Mouse (Mus musculus): ENCODE measurements at regions not wholly inside any gene's neighbourhood (a gene's known extent, or its start where the extent isn't known, plus 50 kb on each side); places are given as distances from the start of the nearest gene placed in this dataset.

DNA sequence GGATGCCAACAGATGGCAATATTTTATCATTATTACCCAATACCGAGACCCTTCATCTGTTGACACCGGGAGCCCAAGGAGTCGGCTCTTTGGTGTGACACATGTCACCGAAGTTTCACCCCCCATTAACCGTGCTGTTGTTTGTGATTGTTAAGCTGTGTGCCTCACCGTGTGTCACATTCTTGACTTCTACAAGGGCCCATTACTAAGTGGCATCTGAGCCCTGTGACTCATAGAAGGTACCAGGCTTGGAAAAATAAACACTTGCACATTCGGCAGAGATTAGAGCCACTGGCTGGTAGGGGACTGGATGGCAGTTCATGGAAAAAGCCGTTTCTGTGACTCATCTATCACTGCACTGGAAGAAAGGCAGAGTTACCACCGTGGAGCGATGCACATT, 608.4 kb upstream of the Sox9 start:
- in situ Hi-C loops (cut with MboI, MseI): no loop called here

DNA sequence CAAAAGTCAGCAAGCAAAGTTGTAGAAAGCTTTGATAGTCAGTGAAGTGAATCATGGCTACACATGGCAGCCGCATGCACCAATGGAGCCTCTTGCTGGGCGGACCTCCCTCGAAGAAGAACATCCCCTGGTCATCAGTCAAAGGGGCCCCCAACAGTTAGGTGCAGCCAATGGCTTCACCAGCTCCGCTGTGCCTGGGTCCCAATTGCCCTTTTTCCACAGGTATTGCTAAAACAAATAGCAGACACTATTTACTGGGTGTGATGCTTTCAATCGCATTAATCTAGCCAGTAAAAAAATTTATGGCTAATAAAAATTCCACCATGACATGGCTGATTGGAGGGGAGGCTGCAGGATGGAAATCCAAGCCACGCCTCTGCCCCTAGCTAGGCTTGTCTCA, 606.7 kb upstream of the Sox9 start:
- in situ Hi-C loops (cut with MboI, MseI): no loop called here

DNA sequence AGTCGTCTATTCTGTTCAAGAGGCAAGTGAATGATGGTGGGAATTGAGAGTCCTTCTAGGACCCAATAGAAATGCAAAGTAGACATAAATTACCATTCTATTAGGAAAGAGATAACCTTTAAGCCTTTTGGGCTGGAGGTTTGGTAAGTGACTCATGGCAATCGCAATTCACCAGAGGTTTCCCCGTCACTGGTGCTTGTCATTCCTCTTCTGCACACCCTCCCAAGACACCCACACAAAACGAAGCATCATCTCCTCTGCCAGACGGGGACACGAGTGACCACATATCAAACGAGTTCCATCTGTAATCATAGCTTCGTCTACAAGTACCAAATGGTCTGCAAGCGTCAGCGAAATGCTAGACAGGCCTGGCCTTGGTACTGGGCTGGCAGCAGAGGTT, 601.4 kb upstream of the Sox9 start:
- in situ Hi-C loops (cut with MboI, MseI): no loop called here

DNA sequence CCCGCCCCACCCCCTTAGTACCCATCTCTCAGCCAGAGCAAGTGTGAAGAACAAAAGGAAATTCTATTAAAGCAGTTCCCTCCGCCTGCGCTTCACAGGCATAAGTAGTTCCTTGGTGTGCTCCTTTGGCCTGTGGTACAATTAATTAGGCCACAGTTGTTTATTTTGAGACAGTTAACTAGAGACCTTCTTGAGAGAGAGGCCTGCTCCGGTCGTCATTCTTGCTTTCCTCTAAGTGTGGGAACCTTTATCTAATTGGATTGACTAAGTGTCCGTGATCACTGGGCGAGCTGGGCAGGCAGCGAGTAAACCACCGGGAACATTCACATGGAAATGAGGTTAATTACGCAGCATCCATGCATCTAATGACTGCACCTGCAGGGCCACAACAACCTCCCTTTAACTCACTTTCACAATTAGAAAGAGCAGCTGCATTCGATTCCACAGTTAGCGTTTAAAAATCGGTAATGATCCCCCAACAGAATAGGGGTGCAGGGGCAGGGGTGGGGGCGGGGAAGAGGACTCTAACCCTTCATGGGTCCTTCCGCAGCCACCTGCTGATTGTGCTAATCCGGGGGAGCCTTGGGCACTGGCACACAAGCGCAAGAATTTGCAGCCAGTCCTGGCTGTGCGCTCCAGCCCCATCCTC, 584.3 kb upstream of the Sox9 start:
- in situ Hi-C loops (cut with MboI, MseI): no loop called here

DNA sequence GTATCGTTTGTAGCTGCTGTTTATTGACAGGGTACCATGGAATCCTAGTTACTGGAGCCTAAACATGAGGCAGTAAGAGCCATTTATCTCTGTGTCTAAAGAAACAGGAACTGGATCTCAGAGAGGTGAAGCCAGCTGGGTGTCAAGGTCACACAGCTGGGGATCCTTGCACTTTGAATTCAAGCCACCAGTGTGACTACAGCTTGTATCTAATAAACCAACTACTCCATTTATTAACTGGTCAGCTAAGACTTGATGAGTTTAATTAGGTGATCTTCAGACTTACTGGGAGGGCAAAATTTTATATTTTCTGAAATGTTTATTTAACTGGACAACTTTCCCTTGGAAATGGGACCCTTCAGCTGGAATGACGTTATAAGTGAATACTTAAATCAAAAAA, 577.5 kb upstream of the Sox9 start:
- in situ Hi-C loops (cut with MboI, MseI): no loop called here

DNA sequence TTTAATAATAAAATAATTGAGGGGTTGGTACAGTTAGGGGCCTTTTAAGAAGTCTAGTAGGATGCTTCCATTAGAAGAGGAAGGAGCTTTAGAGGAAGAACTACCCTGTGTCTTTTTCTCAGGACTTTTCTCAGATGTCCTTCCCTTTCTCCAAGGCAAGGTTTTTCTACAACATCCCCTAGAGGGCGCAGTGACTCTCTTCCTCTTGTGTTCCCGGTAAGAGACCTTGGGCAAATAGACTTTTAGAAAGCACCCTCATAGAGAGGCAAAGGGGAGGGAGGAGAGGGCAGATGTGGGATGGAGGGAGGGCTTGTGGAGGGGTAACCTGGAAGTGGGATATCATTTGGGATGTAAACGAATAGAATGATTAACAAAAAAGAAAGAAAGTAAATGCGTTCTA, 572.6 kb upstream of the Sox9 start:
- in situ Hi-C loops (cut with MboI, MseI): no loop called here

DNA sequence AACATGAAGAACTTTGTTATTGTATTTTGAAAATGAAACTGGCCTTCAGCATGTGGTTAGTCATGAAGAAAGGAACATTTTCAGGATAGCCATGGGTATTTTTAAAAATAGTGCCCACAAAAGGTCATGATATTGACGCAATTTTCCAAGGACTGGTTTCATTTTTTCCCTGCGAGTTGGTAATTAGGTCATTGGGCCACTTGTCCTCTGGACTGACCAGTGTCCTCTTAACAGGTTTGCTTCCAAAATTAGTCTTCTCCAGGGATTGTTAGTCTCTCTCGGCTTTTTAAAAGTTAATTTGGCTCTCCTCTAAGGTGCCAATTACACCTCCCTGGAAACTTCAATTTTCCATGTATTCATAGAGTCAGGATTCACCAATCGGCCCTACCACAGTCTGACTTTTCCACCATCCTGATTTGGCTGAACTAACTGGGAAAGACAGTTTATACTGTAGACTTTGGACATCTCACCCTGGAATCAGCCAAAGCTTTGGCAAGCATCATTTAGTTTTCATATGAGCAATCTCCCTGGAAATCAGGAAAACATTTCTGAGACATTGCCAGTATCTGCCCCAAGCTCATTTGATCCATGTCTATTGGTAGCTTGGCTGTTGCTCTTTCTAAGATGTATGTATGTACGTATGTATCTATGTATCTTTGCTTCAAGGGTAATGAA, 562.8 kb upstream of the Sox9 start:
- in situ Hi-C loops (cut with MboI, MseI): no loop called here

DNA sequence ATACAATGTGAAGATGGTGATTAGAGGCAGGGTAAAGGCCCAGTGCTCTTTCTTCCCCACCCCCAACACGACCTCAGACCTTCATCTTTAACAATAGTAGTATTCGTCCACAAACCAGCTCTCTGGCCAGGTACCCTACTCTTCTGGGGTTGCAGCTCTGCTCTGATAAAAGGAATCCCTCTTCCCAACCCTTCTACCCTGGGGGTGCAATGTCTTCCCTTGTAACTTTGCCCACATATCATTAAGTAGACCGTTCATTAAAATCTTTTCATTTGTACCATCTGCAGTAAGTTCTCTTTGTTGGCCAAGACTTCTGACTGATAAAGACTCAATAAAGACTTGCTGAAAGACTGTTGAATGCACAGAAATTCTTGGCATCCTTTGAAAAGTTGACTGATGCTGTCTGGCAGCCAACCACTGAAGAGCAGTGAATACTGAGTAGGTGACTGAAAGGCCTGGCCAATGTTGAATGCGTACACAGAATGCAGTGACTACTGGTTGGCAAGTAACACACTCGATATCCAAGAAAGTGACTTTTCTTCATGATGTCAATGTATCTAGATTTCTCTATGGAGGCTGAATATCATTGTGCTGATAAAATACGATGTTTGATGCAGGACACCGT, 547.4 kb upstream of the Sox9 start:
- in situ Hi-C loops (cut with MboI, MseI): no loop called here

DNA sequence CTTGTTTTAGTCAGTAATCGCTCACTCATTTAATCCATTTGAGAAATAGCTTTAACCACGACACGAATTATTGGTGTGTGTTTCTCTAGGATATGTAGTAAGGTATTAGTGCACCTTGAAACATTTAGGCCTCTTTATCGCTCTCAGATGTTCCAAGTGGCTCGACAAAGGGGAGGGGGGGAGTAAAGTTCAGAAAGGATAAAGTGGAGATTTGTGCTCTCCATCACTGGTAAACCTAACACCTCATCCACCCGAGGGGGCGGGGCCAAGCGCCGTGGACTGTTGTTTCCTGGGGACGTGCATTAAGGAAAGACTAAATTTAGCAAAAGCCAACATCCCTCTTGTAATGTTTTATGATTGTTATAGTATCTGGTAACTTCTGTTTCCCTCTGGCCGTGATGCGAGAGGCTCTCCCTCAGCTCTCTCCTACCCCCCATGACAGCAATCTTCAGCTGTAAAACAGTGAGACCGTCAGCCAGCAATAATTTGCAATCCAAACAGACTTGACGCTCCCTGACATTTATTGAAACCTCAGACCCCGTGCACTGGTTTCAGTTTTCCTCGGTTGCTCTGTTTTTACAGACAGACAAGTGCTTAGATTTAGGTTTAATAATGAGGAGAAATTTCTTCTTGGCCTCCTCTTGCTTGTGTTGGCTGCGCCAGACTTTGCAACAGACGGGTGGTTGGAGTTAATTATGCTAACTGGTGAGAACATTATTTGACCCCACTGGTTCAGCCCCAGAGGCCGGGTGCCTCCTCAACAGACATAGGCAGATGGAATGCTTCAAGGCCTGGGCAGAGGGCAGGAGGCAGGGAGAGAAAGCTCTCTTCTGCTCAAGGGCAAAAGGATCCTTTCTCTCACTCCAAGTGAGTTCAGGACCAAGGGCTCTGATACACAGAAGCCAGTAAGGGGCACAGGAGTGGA, 542.8 kb upstream of the Sox9 start:
- in situ Hi-C loops (cut with MboI, MseI): no loop called here

DNA sequence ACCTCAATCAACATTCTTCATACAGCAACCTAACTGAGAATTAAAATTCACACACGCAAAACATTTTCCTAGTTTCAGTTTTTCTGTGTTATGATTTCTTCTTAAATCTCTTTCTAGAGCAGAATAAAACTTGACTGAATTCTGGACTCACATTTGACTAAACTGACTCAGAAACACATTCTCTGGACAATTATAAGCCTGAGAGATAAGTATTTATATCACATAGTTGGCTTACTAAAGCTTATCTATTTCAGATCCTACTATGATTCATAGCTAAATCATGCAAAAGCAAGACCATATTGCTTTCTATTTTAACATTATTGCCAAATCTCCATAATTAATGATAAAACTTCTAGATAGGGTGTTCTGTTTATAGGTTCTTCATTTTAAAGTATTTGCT, 529.5 kb upstream of the Sox9 start:
- in situ Hi-C loops (cut with MboI, MseI): no loop called here

DNA sequence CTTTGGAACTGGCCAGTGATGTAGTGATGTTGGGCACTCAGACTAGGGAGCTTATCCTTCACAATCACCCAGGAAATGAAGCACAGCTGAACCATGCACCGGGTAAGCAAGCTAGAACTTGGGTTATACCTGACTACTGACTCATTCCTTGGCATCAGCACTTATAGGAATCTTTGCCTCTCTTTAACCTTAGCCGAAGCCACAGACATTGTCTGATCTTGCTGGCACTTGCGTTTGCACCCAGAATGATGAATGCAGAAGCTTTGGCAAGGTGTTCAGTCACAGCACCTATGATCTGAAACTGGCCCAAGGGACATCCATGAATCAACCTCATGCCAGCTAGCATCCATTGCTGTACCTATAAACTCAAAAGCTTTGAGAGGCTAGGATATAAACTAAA, 529.0 kb upstream of the Sox9 start:
- in situ Hi-C loops (cut with MboI, MseI): no loop called here

DNA sequence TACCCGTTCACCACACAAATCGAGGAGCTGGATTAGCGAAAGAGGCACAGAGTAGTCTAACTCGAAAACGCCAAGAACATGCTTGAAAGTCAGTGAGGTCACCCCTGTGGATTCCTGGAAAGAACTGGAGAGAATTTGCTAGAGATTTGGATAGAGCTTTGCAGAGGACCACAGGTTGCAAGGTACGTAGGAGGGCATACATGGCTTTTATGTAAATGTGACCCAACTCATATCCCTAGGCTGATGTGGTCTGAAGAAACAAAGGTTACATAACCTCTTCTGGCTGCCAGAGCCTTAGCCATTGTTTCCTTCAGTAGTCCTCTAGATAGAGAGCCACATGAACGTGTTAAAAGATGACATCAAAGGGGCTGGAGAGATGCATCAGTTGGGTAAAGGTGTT, 525.7 kb upstream of the Sox9 start:
- in situ Hi-C loops (cut with MboI, MseI): no loop called here

DNA sequence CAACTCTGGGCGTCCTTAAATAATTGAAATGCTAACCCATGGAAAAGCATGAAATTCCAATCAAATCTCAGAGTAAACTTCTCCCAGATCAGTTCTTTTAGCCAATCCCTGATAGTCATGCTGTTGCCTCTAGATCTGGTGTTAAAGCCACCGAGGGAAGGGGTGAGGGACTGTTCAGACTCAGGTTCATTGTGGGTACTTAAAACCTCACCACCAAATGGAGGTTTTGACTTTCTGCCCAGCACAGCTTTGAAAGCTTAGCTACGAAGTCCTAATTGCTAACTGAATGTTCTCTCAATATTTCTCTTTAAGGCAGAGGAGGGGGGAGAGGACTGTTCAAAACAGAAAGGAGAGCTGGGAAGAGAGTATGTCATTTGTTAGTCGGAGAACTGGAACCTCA, 517.9 kb upstream of the Sox9 start:
- in situ Hi-C loops (cut with MboI, MseI): no loop called here

DNA sequence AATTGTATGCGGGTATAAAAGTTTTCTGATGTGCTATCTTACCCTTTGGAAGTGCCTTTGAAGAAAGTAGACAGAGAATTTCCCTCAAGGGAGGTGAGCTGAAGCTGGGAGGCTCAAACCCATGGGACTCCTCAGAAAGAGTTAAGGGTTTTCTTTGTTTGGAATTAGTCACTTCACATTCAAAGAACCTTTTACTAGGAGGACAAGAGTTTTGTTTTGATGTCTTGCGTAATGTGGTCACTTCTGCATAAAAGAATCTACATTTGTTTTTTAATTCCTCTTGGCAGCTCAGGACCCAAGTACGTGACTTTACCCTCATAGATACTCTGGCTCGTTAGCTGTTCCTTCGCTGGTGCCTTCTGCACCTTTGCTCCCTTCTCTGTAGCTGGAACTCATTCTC, 511.1 kb upstream of the Sox9 start:
- in situ Hi-C loops (cut with MboI, MseI): no loop called here

DNA sequence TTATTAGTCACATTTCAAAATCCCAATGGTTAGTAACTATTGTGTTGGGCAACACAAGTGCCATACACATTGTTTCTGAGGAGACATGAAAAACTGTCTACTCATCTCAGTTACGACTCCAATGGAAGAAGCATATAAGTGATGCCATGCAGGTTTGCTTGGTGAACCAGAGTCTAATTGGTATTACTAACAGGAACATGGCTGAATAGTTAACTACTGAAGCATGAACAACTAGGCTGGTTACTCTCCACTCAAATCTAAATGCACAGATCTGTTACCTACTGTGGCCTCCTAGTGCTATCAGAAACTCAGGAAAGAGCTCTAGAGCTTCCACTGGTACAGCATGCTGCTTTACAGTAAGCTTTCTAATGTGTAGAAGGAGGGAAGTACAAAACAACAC, 503.5 kb upstream of the Sox9 start:
- in situ Hi-C loops (cut with MboI, MseI): no loop called here

DNA sequence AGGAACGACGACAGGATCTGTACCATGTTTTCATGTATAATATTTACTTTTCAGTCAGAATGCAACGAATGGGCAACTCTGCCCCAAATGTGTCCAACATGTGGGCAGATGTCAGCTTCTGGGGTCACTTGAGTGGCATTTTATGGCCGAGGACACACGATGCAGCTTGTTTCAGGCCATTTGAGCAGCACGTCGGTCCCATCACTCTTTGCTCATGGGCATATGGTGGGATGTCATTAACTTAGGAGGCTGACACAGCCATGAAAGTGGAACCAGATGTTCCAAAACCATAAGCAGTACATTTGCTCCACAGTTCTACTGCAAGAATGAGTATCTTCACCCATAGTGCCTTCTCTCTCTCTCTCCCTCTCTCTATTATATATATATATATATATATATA, 499.1 kb upstream of the Sox9 start:
- in situ Hi-C loops (cut with MboI, MseI): no loop called here

DNA sequence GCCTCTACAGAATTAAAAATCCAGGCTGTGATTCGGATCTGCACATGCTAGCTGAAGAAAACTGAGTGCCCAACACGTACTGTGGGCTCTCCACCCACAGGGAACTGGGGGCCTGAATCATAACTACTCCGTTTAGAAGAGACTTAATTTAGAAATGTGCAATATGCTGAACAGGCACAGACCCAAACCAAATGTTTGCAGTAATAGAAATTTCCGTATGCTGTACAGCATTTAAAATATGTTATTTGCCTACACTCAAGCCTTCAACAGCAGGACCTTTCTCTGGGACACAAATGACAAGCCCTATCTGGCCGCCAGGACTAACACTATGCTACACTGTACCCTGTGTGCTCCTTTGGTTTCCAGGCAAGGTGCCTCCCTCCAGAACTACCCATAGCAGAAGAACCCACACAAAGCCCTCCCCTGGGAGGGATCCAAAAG, 483.1 kb upstream of the Sox9 start:
- in situ Hi-C loops (cut with MboI, MseI): loop anchor here in 1 of 2 experiments (10.0 kb wide), 1 partner anchor 306 kb away; no protein-coding TSS in a partner anchor

DNA sequence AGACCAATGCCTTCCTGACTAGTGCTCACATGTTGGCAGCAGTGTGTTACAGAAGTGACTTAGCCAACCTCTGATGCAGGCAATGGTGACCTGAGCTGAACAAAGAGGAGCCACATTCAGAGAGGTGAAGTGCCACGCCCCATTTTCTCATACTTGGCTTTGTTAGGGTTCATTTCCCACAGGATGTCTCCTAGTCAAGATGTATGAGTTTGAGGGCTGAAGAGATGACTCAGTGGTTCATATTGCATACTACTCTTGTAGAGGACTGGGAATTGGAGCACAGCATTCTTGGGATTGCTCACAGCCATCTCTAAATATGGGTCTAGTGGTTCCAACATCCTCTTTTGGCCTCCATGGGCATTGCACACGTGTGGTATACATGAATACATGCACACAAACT, 478.9 kb upstream of the Sox9 start:
- in situ Hi-C loops (cut with MboI, MseI): loop anchor here in 1 of 2 experiments (10.0 kb wide), 1 partner anchor 702 kb away; no protein-coding TSS in a partner anchor

DNA sequence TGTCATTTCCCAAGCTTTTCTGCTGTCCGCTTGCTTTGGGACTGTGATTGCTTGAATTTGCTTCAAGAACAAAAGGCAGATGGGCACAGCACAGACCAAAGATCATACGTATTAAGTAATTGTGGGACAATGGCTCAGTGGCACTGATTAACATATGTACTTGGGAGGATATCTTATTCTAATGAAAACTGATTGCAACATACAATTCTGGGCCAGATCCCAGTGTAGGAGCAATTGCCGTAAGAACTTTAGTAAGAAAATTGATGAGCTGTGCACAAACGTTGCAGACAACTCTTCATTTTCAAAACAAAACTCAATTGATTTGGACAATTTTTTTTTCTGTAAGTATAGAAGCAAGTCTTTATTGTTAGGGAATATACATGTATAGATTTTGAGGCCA, 456.2 kb upstream of the Sox9 start:
- in situ Hi-C loops (cut with MboI, MseI): no loop called here

DNA sequence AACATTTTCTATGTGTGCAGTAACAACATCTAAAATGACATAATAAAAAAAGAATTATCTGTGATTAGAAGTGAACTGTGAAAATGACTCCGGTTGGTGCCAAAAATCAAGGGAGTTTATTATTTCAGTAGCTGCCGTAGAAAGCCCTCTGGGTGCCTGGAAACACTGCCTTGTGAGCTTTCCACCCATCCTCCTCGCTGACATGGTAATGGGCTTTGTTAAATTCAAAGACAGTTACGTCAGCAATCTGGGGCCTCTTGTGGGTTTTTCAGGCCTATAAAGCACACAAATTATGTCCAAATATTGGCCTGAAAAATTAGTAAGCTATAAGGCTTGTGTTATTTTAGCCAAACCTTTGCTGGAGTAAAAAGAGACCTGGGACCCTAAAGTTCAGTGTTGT, 454.4 kb upstream of the Sox9 start:
- in situ Hi-C loops (cut with MboI, MseI): no loop called here

DNA sequence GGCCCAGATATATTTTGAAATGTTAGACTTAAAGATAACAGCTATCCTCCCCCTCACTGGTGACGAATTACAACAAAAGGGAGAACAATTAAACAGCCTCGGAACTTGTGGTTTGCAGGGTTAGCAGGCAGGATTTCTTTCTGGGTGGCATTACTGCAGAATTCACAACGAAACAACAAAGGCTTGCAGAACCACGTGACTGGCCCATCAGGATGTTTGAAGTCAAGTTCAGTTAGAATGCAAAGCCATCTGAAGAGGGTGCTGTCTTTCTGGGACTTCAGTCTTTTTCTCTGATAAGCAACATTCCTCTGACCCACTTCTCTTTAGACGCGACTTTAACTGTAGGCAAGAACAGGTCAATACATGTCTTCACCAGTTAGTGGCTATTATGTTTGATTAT, 436.9 kb upstream of the Sox9 start:
- in situ Hi-C loops (cut with MboI, MseI): no loop called here

DNA sequence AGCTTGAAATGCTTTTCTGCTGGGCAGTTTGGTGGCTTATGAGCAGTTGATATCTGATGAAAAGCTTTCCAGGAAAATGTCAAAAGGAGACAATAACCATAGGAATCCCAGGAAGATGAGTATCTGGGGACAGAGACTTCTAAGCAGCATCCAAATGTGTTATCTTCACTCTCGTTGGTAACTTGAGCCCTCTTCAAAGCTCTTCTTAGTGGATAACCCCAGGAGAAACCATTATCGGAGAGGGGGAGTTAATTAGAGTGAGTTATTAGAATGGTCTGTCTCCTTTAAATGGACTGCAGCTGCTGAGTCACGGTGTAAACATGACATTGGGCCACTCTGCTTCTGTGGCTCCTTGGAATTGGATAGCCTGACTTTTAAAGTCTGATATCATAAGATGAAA, 436.4 kb upstream of the Sox9 start:
- in situ Hi-C loops (cut with MboI, MseI): no loop called here

Measured in T-helper 17 cell (primary cell).